10 mouse cellular contexts compared by ENCODE assay signal in genomic region chr11:106001718-106002117, GRCm38 (mm10). TPM values are rescaled to one million over a fixed set of nuclear protein-coding genes. Genes with fewer than 3 reads are reported as not detected.
DNase-seq lines count a peak whose midpoint lies in the region; ATAC-seq and TF ChIP-seq lines count a peak whose summit lies in the region.
"Had no signal": no experiment of that assay in that cellular context is flagged by ENCODE, and none has a peak within 500 bp of the region (broad histone marks: within the 10 kb centered on the region; RNA-seq: fewer than 3 reads in every experiment).

No protein-coding gene starts in this region.

- H3K27me3 ChIP-seq in MEL (ENCODE audit: control insufficient read depth in 1 of 2, insufficient read depth in 2 of 2, low read length in 2 of 2): peaks cover 0 to 6% of the 10 kb centered on the region in 2 experiments
- H3K27me3 ChIP-seq in kidney, postnatal 0 days (ENCODE audit: insufficient read depth, low read length): no peaks in the 10 kb centered on the region

- TF ChIP-seq POLR2A in MEL (IDR thresholded peaks at IDR 0.05; ENCODE audit: control insufficient read depth in 1 of 2, insufficient read depth in 1 of 2, low read depth in 1 of 2, low read length in 2 of 2, poor library complexity in 1 of 2): no peak

- H3K36me3 ChIP-seq in MEL (ENCODE audit: control insufficient read depth in 1 of 2, insufficient read depth in 2 of 2, low read length in 2 of 2): no peaks in the 10 kb centered on the region
- H3K36me3 ChIP-seq in kidney, postnatal 0 days (ENCODE audit: insufficient read depth, low read length): no peaks in the 10 kb centered on the region

- H3K4me1 ChIP-seq in MEL (ENCODE audit: control insufficient read depth in 1 of 2, insufficient read depth in 2 of 2, low read length in 2 of 2): 0 out of 4 replicates have a peak, but pooled peaks cover 0 to 4% of the 10 kb centered on the region in 2 experiments
- H3K4me1 ChIP-seq in kidney, postnatal 0 days (replicated peaks; ENCODE audit: insufficient read depth, low read length): no peaks in the 10 kb centered on the region

- no peak overlapping the region for H3K4me2 ChIP-seq in kidney, postnatal 0 days (ENCODE audit: low read length)

- H3K9ac ChIP-seq in MEL (ENCODE audit: control insufficient read depth, low read depth, low read length, poor library complexity, severe bottlenecking): no peak overlapping the region
- H3K9ac ChIP-seq in kidney, postnatal 0 days (ENCODE audit: low read depth, low read length): no peak overlapping the region

- H3K9me3 ChIP-seq in MEL (replicated peaks; ENCODE audit: insufficient read depth, low read length): no peaks in the 10 kb centered on the region
- H3K9me3 ChIP-seq in kidney, postnatal 0 days (replicated peaks; ENCODE audit: low read length): no peaks in the 10 kb centered on the region

- WGBS in kidney, postnatal 0 days: 39% methylated on average over 4 of the region's 4 CpGs

- no peak for ATAC-seq in kidney, postnatal 0 days (replicated peaks; ENCODE audit: low FRiP score, low read depth)

- H3K79me2 ChIP-seq in MEL (ENCODE audit: control insufficient read depth, insufficient read depth, low read length, poor library complexity): no peaks in the 10 kb centered on the region

- peak; percentile 79 for TF ChIP-seq RAD21 in MEL (IDR thresholded peaks at IDR 0.05; ENCODE audit: low read depth, low read length)

- TF ChIP-seq CTCF in MEL (IDR thresholded peaks at IDR 0.05 in 2 of 3, conservative IDR thresholded peaks at IDR 0.05 in 1 of 3; ENCODE audit: control insufficient read depth in 1 of 3, insufficient read depth in 1 of 3, low read depth in 2 of 3, low read length in 3 of 3, poor library complexity in 1 of 3, severe bottlenecking in 1 of 3): peak; percentile 23 to 81 (median 68); a peak in 5 of 6 replicates
- TF ChIP-seq CTCF in kidney, postnatal 0 days (IDR thresholded peaks at IDR 0.05; ENCODE audit: low read depth): peak; percentile 78

- H3K27ac ChIP-seq in MEL (ENCODE audit: control insufficient read depth, low read depth, low read length): no peak overlapping the region
- H3K27ac ChIP-seq in kidney, postnatal 0 days: no peak overlapping the region

- H3K4me3 ChIP-seq in MEL (ENCODE audit: control insufficient read depth in 1 of 2, insufficient read depth in 1 of 2, low read depth in 2 of 2, low read length in 2 of 2): no peak overlapping the region
- H3K4me3 ChIP-seq in kidney, postnatal 0 days (replicated peaks; ENCODE audit: low read depth, low read length): no peak overlapping the region

- TF ChIP-seq EP300 in MEL (IDR thresholded peaks at IDR 0.05; ENCODE audit: low read depth in 1 of 2, low read length in 2 of 2): no peak

- intact Hi-C loops in heart, postnatal 36 days (cut with DNase I): loop anchor here (1.0 to 2.0 kb wide), 2 partner anchors 25 to 74 kb away; no protein-coding TSS in a partner anchor

- DNase-seq in heart, postnatal 4 days: peak; percentile 21
- DNase-seq in heart, postnatal 36 days: no peak
- DNase-seq in 3T3-L1 (ENCODE audit: low read depth, low spot score) (peak; percentile 72), MEL (ENCODE audit: low read depth, low spot score) (peak; percentile 75)
- DNase-seq in kidney, postnatal 0 days (ENCODE audit: low spot score): peak; percentile 69
- DNase-seq in thymus, postnatal 4 days: peak; percentile 24
- DNase-seq in adrenal gland, adult 2 months: no peak
- no peak for DNase-seq in spleen, adult 12 weeks (ENCODE audit: low spot score)

TF ChIP-seq in MEL, 35 proteins besides CTCF, POLR2A, EP300 and RAD21:
- TF ChIP-seq TBP (IDR thresholded peaks at IDR 0.05; ENCODE audit: low read depth, low read length) (0 out of 2 replicates have a peak, but pooled peaks have one; percentile 17), MYB (IDR thresholded peaks at IDR 0.05; ENCODE audit: low read depth, low read length) (no peak), ZC3H11A (IDR thresholded peaks at IDR 0.05; ENCODE audit: low read depth, low read length) (peak; percentile 85), USF1 (IDR thresholded peaks at IDR 0.05; ENCODE audit: low read depth, low read length) (no peak), ZMIZ1 (IDR thresholded peaks at IDR 0.05; ENCODE audit: low read depth, low read length) (no peak), SMC3 (IDR thresholded peaks at IDR 0.05; ENCODE audit: low read depth, low read length) (peak; percentile 86), TCF12 (IDR thresholded peaks at IDR 0.05; ENCODE audit: low read depth, low read length) (no peak), MXI1 (IDR thresholded peaks at IDR 0.05; ENCODE audit: low read depth, low read length) (no peak), UBTF (IDR thresholded peaks at IDR 0.05; ENCODE audit: borderline replicate concordance, insufficient read depth, low read depth, low read length) (no peak), MAFK (IDR thresholded peaks at IDR 0.05; ENCODE audit: borderline replicate concordance, low read depth, low read length) (no peak), SIN3A (IDR thresholded peaks at IDR 0.05; ENCODE audit: low read length) (peak; percentile 49; the same call in 1 of the 2 replicates), NRF1 (IDR thresholded peaks at IDR 0.05; ENCODE audit: insufficient read depth, low read depth, low read length, poor library complexity, severe bottlenecking) (no peak), POLR2AphosphoS2 (IDR thresholded peaks at IDR 0.05; ENCODE audit: low read length) (no peak), MYC (IDR thresholded peaks at IDR 0.05; ENCODE audit: low read depth, low read length) (0 out of 2 replicates have a peak, but pooled peaks have one; percentile 15)

RNA-seq across cellular contexts. Expression of gene Kcnh6, which starts 6.2 kb away (rescaled TPM):
- total RNA-seq in heart, postnatal 4 days (2021): under 1 TPM; 0.19 to 0.45 TPM
- total RNA-seq in heart, postnatal 36 days (2021): under 1 TPM in 1 of 2 experiments, not detected in 1; 0.16 TPM
- total RNA-seq in MEL (2012; rRNA removed): 0.04 TPM in 1 of 2 replicates, not detected in the other
- under 1 TPM in 1 of 2 experiments, not detected in 1; 0.07 TPM for polyA plus RNA-seq in MEL (2012; ENCODE audit: insufficient read depth in 1 of 2, insufficient read length in 2 of 2, low read depth in 1 of 2, low replicate concordance in 2 of 2, missing spikeins in 1 of 2)
- polyA plus RNA-seq in kidney, postnatal 0 days (2015; fragmentation: Nextera tagmentation; extraction: Ambion mirVana): 0.05 and 0.10 TPM in 2 replicates
- under 1 TPM; 0.07 to 0.14 TPM for total RNA-seq in adrenal gland, adult 2 months (2021)
- polyA plus RNA-seq in adrenal gland, adult 2 months (2012; rRNA removed): 0.46 and 0.48 TPM in 2 replicates

RNA-seq across cellular contexts. Expression of gene Ace3, which starts 7.2 kb away (rescaled TPM):
- not detected for total RNA-seq in heart, postnatal 4 days (2021)
- total RNA-seq in heart, postnatal 36 days (2021): not detected
- total RNA-seq in MEL (2012; rRNA removed): not detected in 2 replicates
- not detected for polyA plus RNA-seq in MEL (2012; ENCODE audit: insufficient read depth in 1 of 2, insufficient read length in 2 of 2, low read depth in 1 of 2, low replicate concordance in 2 of 2, missing spikeins in 1 of 2)
- polyA plus RNA-seq in kidney, postnatal 0 days (2015; fragmentation: Nextera tagmentation; extraction: Ambion mirVana): 0.06 TPM in 1 of 2 replicates, not detected in the other
- total RNA-seq in adrenal gland, adult 2 months (2021): not detected
- not detected in 2 replicates for polyA plus RNA-seq in adrenal gland, adult 2 months (2012; rRNA removed)
- polyA plus RNA-seq: intestine, embryonic 14.5 days; neural tube, embryonic 11.5 days had no signal

RNA-seq across cellular contexts. Expression of gene Ace, which starts 34.0 kb away (rescaled TPM):
- total RNA-seq in heart, postnatal 4 days (2021): 10 to 100 TPM; 15.5 to 17.7 TPM
- 10 to 100 TPM; 21.9 to 38.1 TPM for total RNA-seq in heart, postnatal 36 days (2021)
- not detected in 2 replicates for total RNA-seq in MEL (2012; rRNA removed)
- not detected for polyA plus RNA-seq in MEL (2012; ENCODE audit: insufficient read depth in 1 of 2, insufficient read length in 2 of 2, low read depth in 1 of 2, low replicate concordance in 2 of 2, missing spikeins in 1 of 2)
- polyA plus RNA-seq in kidney, postnatal 0 days (2015; fragmentation: Nextera tagmentation; extraction: Ambion mirVana): 24.4 and 26.0 TPM in 2 replicates
- 10 to 100 TPM in 1 of 2 experiments, 1 to 10 TPM in 1; 9.3 to 15.9 TPM for total RNA-seq in adrenal gland, adult 2 months (2021)
- 8.3 and 11.8 TPM in 2 replicates for polyA plus RNA-seq in adrenal gland, adult 2 months (2012; rRNA removed)

RNA-seq across cellular contexts. Expression of gene Dcaf7, which starts 35.0 kb away (rescaled TPM):
- total RNA-seq in heart, postnatal 4 days (2021): 10 to 100 TPM; 60.9 to 66.5 TPM
- 10 to 100 TPM; 40.2 to 42.5 TPM for total RNA-seq in heart, postnatal 36 days (2021)
- 77.4 and 86.9 TPM in 2 replicates for total RNA-seq in MEL (2012; rRNA removed)
- polyA plus RNA-seq in MEL (2012; ENCODE audit: insufficient read depth in 1 of 2, insufficient read length in 2 of 2, low read depth in 1 of 2, low replicate concordance in 2 of 2, missing spikeins in 1 of 2): 10 to 100 TPM; 65.5 to 88.2 TPM
- polyA plus RNA-seq in kidney, postnatal 0 days (2015; fragmentation: Nextera tagmentation; extraction: Ambion mirVana): 41.0 and 43.1 TPM in 2 replicates
- total RNA-seq in adrenal gland, adult 2 months (2021): 10 to 100 TPM; 39.6 to 57.8 TPM
- polyA plus RNA-seq in adrenal gland, adult 2 months (2012; rRNA removed): 80.6 and 81.8 TPM in 2 replicates

RNA-seq across cellular contexts. Expression of gene Cyb561, which starts 48.6 kb away (rescaled TPM):
- 1 to 10 TPM; 6.0 to 6.4 TPM for total RNA-seq in heart, postnatal 4 days (2021)
- total RNA-seq in heart, postnatal 36 days (2021): 10 to 100 TPM in 1 of 2 experiments, 1 to 10 TPM in 1; 9.2 to 12.1 TPM
- 24.8 and 32.8 TPM in 2 replicates for total RNA-seq in MEL (2012; rRNA removed)
- polyA plus RNA-seq in MEL (2012; ENCODE audit: insufficient read depth in 1 of 2, insufficient read length in 2 of 2, low read depth in 1 of 2, low replicate concordance in 2 of 2, missing spikeins in 1 of 2): 10 to 100 TPM in 1 of 2 experiments, not detected in 1; 43.9 TPM
- 34.0 and 35.2 TPM in 2 replicates for polyA plus RNA-seq in kidney, postnatal 0 days (2015; fragmentation: Nextera tagmentation; extraction: Ambion mirVana)
- total RNA-seq in adrenal gland, adult 2 months (2021): 100 to 1,000 TPM; 103 to 236 TPM
- 127 and 140 TPM in 2 replicates for polyA plus RNA-seq in adrenal gland, adult 2 months (2012; rRNA removed)

Comparison
In these comparisons a context has a peak if more than half of its experiments do, and no peak if none do; other contexts are left out.
1. DNase-seq: peak in heart, postnatal 4 days (single experiment), 3T3-L1 (single experiment), MEL (single experiment), kidney, postnatal 0 days (single experiment) and thymus, postnatal 4 days (single experiment); none in heart, postnatal 36 days (0 of 2), adrenal gland, adult 2 months (single experiment) and spleen, adult 12 weeks (single experiment).